Mouse (Mus musculus): ENCODE measurements around the gene Prdm11.

DNA sequence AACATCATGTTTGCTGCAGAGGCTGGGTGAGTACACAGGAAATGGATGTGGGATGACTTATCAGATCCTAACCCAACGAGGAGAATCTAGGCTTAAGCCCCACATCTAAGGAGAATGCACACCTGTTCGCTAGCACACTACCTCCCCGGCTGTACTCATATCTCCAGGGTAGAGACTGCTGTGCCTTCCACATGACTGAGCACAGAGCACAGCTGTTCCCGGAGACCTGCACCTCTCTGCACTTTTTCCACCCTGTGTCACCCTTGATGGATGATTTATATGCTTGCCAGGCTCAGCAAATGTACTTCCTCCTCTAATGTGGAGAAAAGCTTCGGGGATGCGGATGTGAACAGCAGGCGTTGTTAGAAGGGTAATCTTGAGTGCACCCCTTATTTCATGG, 114.9 kb downstream of the Prdm11 start:
- TF ChIP-seq CTCF (IDR thresholded peaks at IDR 0.05; ENCODE audit: low read depth) (no peak), EP300 (IDR thresholded peaks at IDR 0.05; ENCODE audit: low read depth) (no peak)

Measured in liver, postnatal 0 days (tissue).